Mouse (Mus musculus) kidney, embryonic 15.5 days (tissue): ENCODE measurements around the gene Apoa2. TPM values are rescaled to one million over a fixed set of nuclear protein-coding genes. Genes with fewer than 3 reads are reported as not detected.

Source experiments
- ATAC-seq: fragments of 200-750 bp; cut with Nextera tagmentation; replicated peaks from 2 replicates; pipeline ENCODE4 v1.8.0; 2017; ENCODE audit warnings: moderate TSS enrichment; ENCODE audit not compliant: low FRiP score
- H3K27ac ChIP-seq: fragments of 300-500 bp; sonication (generic); 2 replicates; pipeline ENCODE4 v1.5.1; 2015; ENCODE audit warnings: mild to moderate bottlenecking, inconsistent platforms
- H3K27me3 ChIP-seq: fragments of 300-500 bp; sonication (generic); 2 replicates; pipeline ENCODE4 v1.6.1; 2015; ENCODE audit warnings: inconsistent platforms
- H3K36me3 ChIP-seq: fragments of 300-500 bp; sonication (generic); 2 replicates; pipeline ENCODE4 v1.6.1; 2015; ENCODE audit warnings: inconsistent platforms
- H3K4me1 ChIP-seq: fragments of 300-500 bp; sonication (generic); 2 replicates; pipeline ENCODE4 v1.6.1; 2015; ENCODE audit warnings: inconsistent platforms
- H3K4me2 ChIP-seq: fragments of 300-500 bp; sonication (generic); 2 replicates; pipeline ENCODE4 v1.6.1; 2015; ENCODE audit warnings: moderate library complexity, mild to moderate bottlenecking, inconsistent platforms
- H3K4me3 ChIP-seq: fragments of 300-500 bp; sonication (generic); replicated peaks from 2 replicates; pipeline ENCODE4 v1.5.1; 2015; ENCODE audit warnings: mild to moderate bottlenecking, inconsistent platforms
- H3K9ac ChIP-seq: fragments of 300-500 bp; sonication (generic); 2 replicates; pipeline ENCODE4 v1.6.1; 2015; ENCODE audit warnings: mild to moderate bottlenecking, inconsistent platforms
- H3K9me3 ChIP-seq: fragments of 300-500 bp; sonication (generic); replicated peaks from 2 replicates; pipeline ENCODE4 v1.6.1; 2016; ENCODE audit warnings: inconsistent platforms
- WGBS: fragments of 180-500 bp; shearing (Covaris S2); methylation state at CpG from one replicate; pipeline ENCODE4 v1.1.7; 2015; ENCODE audit warnings: mixed read lengths; 5-methylcytosine and 5-hydroxymethylcytosine counted together
- polyA plus RNA-seq: library from polyadenylated mRNA; unstranded; fragments of >200 nt; fragmentation: Nextera tagmentation; extraction: Ambion mirVana; gene quantifications from 2 replicates; pipeline ENCODE4 v1.2.1, GENCODE M21; 2015

Apoa2 gene
- polyA plus RNA-seq, 1 experiment from 2014 or later, result 97.5 TPM

- WGBS, result 45% methylated on average over 17 of the region's 17 CpGs
- no peak for ATAC-seq
- Histone ChIP-seq H3K36me3 (peaks cover 32% of the 10 kb centered on the region), H3K27ac (peak overlapping the region; percentile 91), H3K9ac (peak overlapping the region; percentile 48), H3K4me1 (peaks cover 60% of the 10 kb centered on the region), H3K4me3 (peak overlapping the region; percentile 46), H3K27me3 (no peaks in the 10 kb centered on the region), H3K4me2 (peak overlapping the region; percentile 73), H3K9me3 (no peaks in the 10 kb centered on the region)
Observed at GRCm38 (mm10) chr1:171252415-171252814, 27.6 kb downstream of the Apoa2 start.

- Histone ChIP-seq H3K9ac (no peak overlapping the region), H3K27ac (no peak overlapping the region), H3K4me1 (peaks cover 31% of the 10 kb centered on the region), H3K4me2 (no peak overlapping the region), H3K9me3 (no peaks in the 10 kb centered on the region), H3K27me3 (no peaks in the 10 kb centered on the region), H3K36me3 (peaks cover 54% of the 10 kb centered on the region), H3K4me3 (no peak overlapping the region)
- no peak for ATAC-seq
- 89% methylated on average over 24 of the region's 24 CpGs for WGBS
Observed at GRCm38 (mm10) chr1:171256095-171256818, 31.4 kb downstream of the Apoa2 start.

- no peak overlapping the region for H3K4me2 ChIP-seq
- 70% methylated on average over 15 of the region's 15 CpGs for WGBS
- no peaks in the 10 kb centered on the region for H3K27me3 ChIP-seq
- no peak for ATAC-seq
- no peak overlapping the region for H3K27ac ChIP-seq
- peaks cover 54% of the 10 kb centered on the region for H3K36me3 ChIP-seq
- no peak overlapping the region for H3K4me3 ChIP-seq
- H3K9ac ChIP-seq, result no peak overlapping the region
- peaks cover 26% of the 10 kb centered on the region for H3K4me1 ChIP-seq
- H3K9me3 ChIP-seq, result no peaks in the 10 kb centered on the region
Observed at GRCm38 (mm10) chr1:171256937-171257548, 32.2 kb downstream of the Apoa2 start.

- 91% methylated on average over 9 of the region's 9 CpGs for WGBS
- H3K4me1 ChIP-seq, result peaks cover 26% of the 10 kb centered on the region
- H3K27me3 ChIP-seq, result no peaks in the 10 kb centered on the region
- H3K4me2 ChIP-seq, result no peak overlapping the region
- H3K27ac ChIP-seq, result no peak overlapping the region
- peaks cover 54% of the 10 kb centered on the region for H3K36me3 ChIP-seq
- no peaks in the 10 kb centered on the region for H3K9me3 ChIP-seq
- no peak for ATAC-seq
- no peak overlapping the region for H3K9ac ChIP-seq
- no peak overlapping the region for H3K4me3 ChIP-seq
Observed at GRCm38 (mm10) chr1:171257781-171258180, 32.9 kb downstream of the Apoa2 start.

GRCm38 (mm10) chr1:171258921-171259320, 34.1 kb downstream of the Apoa2 start:
- no peak overlapping the region for H3K9ac ChIP-seq
- H3K4me2 ChIP-seq, result no peak overlapping the region
- no peak for ATAC-seq
- H3K27me3 ChIP-seq, result no peaks in the 10 kb centered on the region
- H3K27ac ChIP-seq, result no peak overlapping the region
- WGBS, result 84% methylated on average over 17 of the region's 17 CpGs
- H3K9me3 ChIP-seq, result no peaks in the 10 kb centered on the region
- H3K36me3 ChIP-seq, result peaks cover 47% of the 10 kb centered on the region
- no peak overlapping the region for H3K4me3 ChIP-seq
- H3K4me1 ChIP-seq, result peaks cover 27% of the 10 kb centered on the region

GRCm38 (mm10) chr1:171260316-171260715, 35.5 kb downstream of the Apoa2 start:
- Histone ChIP-seq H3K36me3 (peaks cover 36% of the 10 kb centered on the region), H3K4me3 (no peak overlapping the region), H3K9me3 (no peaks in the 10 kb centered on the region), H3K27me3 (no peaks in the 10 kb centered on the region), H3K9ac (no peak overlapping the region), H3K27ac (no peak overlapping the region), H3K4me2 (no peak overlapping the region), H3K4me1 (peaks cover 27% of the 10 kb centered on the region)
- 44% methylated on average over 3 of the region's 3 CpGs for WGBS
- no peak for ATAC-seq

- peak overlapping the region; percentile 18 for H3K4me3 ChIP-seq
- WGBS, result 5% methylated on average over 8 of the region's 8 CpGs
- H3K27ac ChIP-seq, result peak overlapping the region; percentile 95
- H3K9me3 ChIP-seq, result no peaks in the 10 kb centered on the region
- peak; percentile 78 for ATAC-seq
- H3K36me3 ChIP-seq, result peaks cover 19% of the 10 kb centered on the region
- no peak overlapping the region for H3K9ac ChIP-seq
- peaks cover 27% of the 10 kb centered on the region for H3K4me1 ChIP-seq
- no peaks in the 10 kb centered on the region for H3K27me3 ChIP-seq
- peak overlapping the region; percentile 50 for H3K4me2 ChIP-seq
Observed at GRCm38 (mm10) chr1:171262594-171263130, 37.8 kb downstream of the Apoa2 start.

GRCm38 (mm10) chr1:171263185-171263611, 38.3 kb downstream of the Apoa2 start:
- Histone ChIP-seq H3K4me2 (peak overlapping the region; percentile 50), H3K4me3 (peak overlapping the region; percentile 18; the same call in 1 of the 2 replicates), H3K9ac (no peak overlapping the region), H3K27me3 (no peaks in the 10 kb centered on the region), H3K36me3 (peaks cover 13% of the 10 kb centered on the region), H3K27ac (peak overlapping the region; percentile 95), H3K9me3 (no peaks in the 10 kb centered on the region), H3K4me1 (peaks cover 27% of the 10 kb centered on the region)
- 11% methylated on average over 2 of the region's 2 CpGs for whole genome bisulfite sequencing
- peak; percentile 85 for ATAC-seq

GRCm38 (mm10) chr1:171263666-171264461, 39.0 kb downstream of the Apoa2 start:
- Histone ChIP-seq H3K27ac (peak overlapping the region; percentile 90), H3K4me3 (no peak overlapping the region), H3K9ac (no peak overlapping the region), H3K4me1 (peaks cover 27% of the 10 kb centered on the region), H3K36me3 (peaks cover 8% of the 10 kb centered on the region), H3K4me2 (peak overlapping the region; percentile 50; the same call in 1 of the 2 replicates), H3K27me3 (no peaks in the 10 kb centered on the region), H3K9me3 (no peaks in the 10 kb centered on the region)
- WGBS, result 78% methylated on average over 3 of the region's 3 CpGs
- no peak for ATAC-seq

GRCm38 (mm10) chr1:171265971-171266744, 41.3 kb downstream of the Apoa2 start:
- peaks cover 31% of the 10 kb centered on the region for H3K4me1 ChIP-seq
- no peak overlapping the region for H3K4me2 ChIP-seq
- H3K27ac ChIP-seq, result no peak overlapping the region
- WGBS, result 76% methylated on average over 4 of the region's 4 CpGs
- no peak for ATAC-seq
- no peak overlapping the region for H3K9ac ChIP-seq
- H3K9me3 ChIP-seq, result no peaks in the 10 kb centered on the region
- H3K4me3 ChIP-seq, result no peak overlapping the region
- H3K27me3 ChIP-seq, result no peaks in the 10 kb centered on the region
- H3K36me3 ChIP-seq, result no peaks in the 10 kb centered on the region

- H3K9ac ChIP-seq, result no peak overlapping the region
- H3K9me3 ChIP-seq, result no peaks in the 10 kb centered on the region
- H3K4me1 ChIP-seq, result peaks cover 29% of the 10 kb centered on the region
- no peak for ATAC-seq
- H3K4me3 ChIP-seq, result no peak overlapping the region
- H3K4me2 ChIP-seq, result no peak overlapping the region
- H3K27ac ChIP-seq, result no peak overlapping the region
- H3K27me3 ChIP-seq, result no peaks in the 10 kb centered on the region
- peaks cover 17% of the 10 kb centered on the region for H3K36me3 ChIP-seq
- WGBS, result 67% methylated on average over 1 of the region's 1 CpGs
Observed at GRCm38 (mm10) chr1:171268341-171268740, 43.5 kb downstream of the Apoa2 start.
